Mouse (Mus musculus): Measurements from ENCODE around the gene Ndrg4. TPM values are rescaled to one million over a fixed set of nuclear protein-coding genes. Genes with fewer than 3 reads are reported as not detected.

The Ndrg4 gene
- polyA plus RNA-seq, 1 experiment from 2014 or later, result 204 TPM

- Histone ChIP-seq H3K9ac (replicated peaks) (no peak overlapping the region), H3K9me3 (no peaks in the 10 kb centered on the region), H3K4me1 (peaks cover 19% of the 10 kb centered on the region), H3K27me3 (no peaks in the 10 kb centered on the region), H3K4me3 (no peak overlapping the region), H3K4me2 (replicated peaks) (no peak overlapping the region), H3K36me3 (no peaks in the 10 kb centered on the region), H3K27ac (replicated peaks) (no peak overlapping the region)
- no peak for ATAC-seq (replicated peaks)
- 83% methylated on average over 13 of the region's 13 CpGs for WGBS
Measured at GRCm38 (mm10) chr8:95690929-95691541, 14.3 kb downstream of the Ndrg4 start.

- ATAC-seq (replicated peaks), result no peak
- Histone ChIP-seq H3K4me1 (peaks cover 19% of the 10 kb centered on the region), H3K27ac (replicated peaks) (no peak overlapping the region), H3K27me3 (peaks cover 4% of the 10 kb centered on the region; the same call in 1 of the 2 replicates), H3K36me3 (no peaks in the 10 kb centered on the region), H3K4me3 (no peak overlapping the region), H3K9me3 (no peaks in the 10 kb centered on the region), H3K9ac (replicated peaks) (no peak overlapping the region), H3K4me2 (replicated peaks) (no peak overlapping the region)
- 9% methylated on average over 6 of the region's 6 CpGs for WGBS
Measured at GRCm38 (mm10) chr8:95694631-95695030, 17.9 kb downstream of the Ndrg4 start.

- H3K27ac ChIP-seq (replicated peaks), result no peak overlapping the region
- ATAC-seq (replicated peaks), result no peak
- peaks cover 35% of the 10 kb centered on the region for H3K4me1 ChIP-seq
- H3K4me2 ChIP-seq (replicated peaks), result peak overlapping the region; percentile 30
- H3K27me3 ChIP-seq, result peaks cover 4% of the 10 kb centered on the region; the same call in 1 of the 2 replicates
- H3K36me3 ChIP-seq, result no peaks in the 10 kb centered on the region
- H3K9me3 ChIP-seq, result no peaks in the 10 kb centered on the region
- H3K4me3 ChIP-seq, result no peak overlapping the region
- 63% methylated on average over 8 of the region's 8 CpGs for WGBS
- 0 out of 2 replicates have a peak overlapping the region, but pooled peaks have one; percentile 17 for H3K9ac ChIP-seq (replicated peaks)
Measured at GRCm38 (mm10) chr8:95696661-95697060, 19.9 kb downstream of the Ndrg4 start.

- Histone ChIP-seq H3K4me2 (replicated peaks) (peak overlapping the region; percentile 30), H3K4me1 (peaks cover 39% of the 10 kb centered on the region), H3K9ac (replicated peaks) (0 out of 2 replicates have a peak overlapping the region, but pooled peaks have one; percentile 18), H3K4me3 (no peak overlapping the region), H3K9me3 (no peaks in the 10 kb centered on the region), H3K27ac (replicated peaks) (no peak overlapping the region; the same call in 1 of the 2 replicates), H3K27me3 (peaks cover 4% of the 10 kb centered on the region; the same call in 1 of the 2 replicates), H3K36me3 (no peaks in the 10 kb centered on the region)
- 1% methylated on average over 11 of the region's 11 CpGs for WGBS
- peak; percentile 69 for ATAC-seq (replicated peaks)
Measured at GRCm38 (mm10) chr8:95697128-95697527, 20.3 kb downstream of the Ndrg4 start.

GRCm38 (mm10) chr8:95698179-95698578, 21.4 kb downstream of the Ndrg4 start:
- no peak for ATAC-seq (replicated peaks)
- peaks cover 4% of the 10 kb centered on the region; the same call in 1 of the 2 replicates for H3K27me3 ChIP-seq
- no peak overlapping the region for H3K4me2 ChIP-seq (replicated peaks)
- peaks cover 44% of the 10 kb centered on the region for H3K4me1 ChIP-seq
- H3K27ac ChIP-seq (replicated peaks), result no peak overlapping the region
- no peaks in the 10 kb centered on the region for H3K9me3 ChIP-seq
- no peaks in the 10 kb centered on the region for H3K36me3 ChIP-seq
- no peak overlapping the region for H3K4me3 ChIP-seq
- no peak overlapping the region for H3K9ac ChIP-seq (replicated peaks)
- WGBS, result 34% methylated on average over 6 of the region's 6 CpGs

- H3K9ac ChIP-seq (replicated peaks), result no peak overlapping the region
- H3K9me3 ChIP-seq, result no peaks in the 10 kb centered on the region
- 31% methylated on average over 9 of the region's 9 CpGs for WGBS
- H3K4me3 ChIP-seq, result no peak overlapping the region
- H3K27ac ChIP-seq (replicated peaks), result peak overlapping the region; percentile 63
- H3K4me2 ChIP-seq (replicated peaks), result peak overlapping the region; percentile 12; the same call in 1 of the 2 replicates
- peaks cover 54% of the 10 kb centered on the region for H3K4me1 ChIP-seq
- no peaks in the 10 kb centered on the region for H3K36me3 ChIP-seq
- no peak for ATAC-seq (replicated peaks)
- H3K27me3 ChIP-seq, result peaks cover 4% of the 10 kb centered on the region; the same call in 1 of the 2 replicates
Measured at GRCm38 (mm10) chr8:95700282-95700681, 23.5 kb downstream of the Ndrg4 start.

GRCm38 (mm10) chr8:95701809-95702208, 25.0 kb downstream of the Ndrg4 start:
- H3K27ac ChIP-seq (replicated peaks), result no peak overlapping the region
- no peaks in the 10 kb centered on the region for H3K9me3 ChIP-seq
- peaks cover 51% of the 10 kb centered on the region for H3K4me1 ChIP-seq
- no peak for ATAC-seq (replicated peaks)
- peaks cover 4% of the 10 kb centered on the region; the same call in 1 of the 2 replicates for H3K27me3 ChIP-seq
- 79% methylated on average over 4 of the region's 4 CpGs for WGBS
- H3K36me3 ChIP-seq, result peaks cover 3% of the 10 kb centered on the region; the same call in 1 of the 2 replicates
- H3K4me3 ChIP-seq, result no peak overlapping the region
- H3K9ac ChIP-seq (replicated peaks), result no peak overlapping the region
- no peak overlapping the region for H3K4me2 ChIP-seq (replicated peaks)

- Histone ChIP-seq H3K4me3 (peak overlapping the region; percentile 83), H3K4me2 (replicated peaks) (peak overlapping the region; percentile 97), H3K27ac (replicated peaks) (peak overlapping the region; percentile 74), H3K9me3 (no peaks in the 10 kb centered on the region), H3K4me1 (peaks cover 46% of the 10 kb centered on the region), H3K9ac (replicated peaks) (peak overlapping the region; percentile 89), H3K36me3 (peaks cover 13% of the 10 kb centered on the region), H3K27me3 (no peaks in the 10 kb centered on the region)
- ATAC-seq (replicated peaks), result peak; percentile 95
- WGBS, result 2% methylated on average over 34 of the region's 34 CpGs
Measured at GRCm38 (mm10) chr8:95702480-95703446, 26.0 kb downstream of the Ndrg4 start.

- Histone ChIP-seq H3K4me3 (peak overlapping the region; percentile 83), H3K36me3 (peaks cover 16% of the 10 kb centered on the region), H3K27ac (replicated peaks) (peak overlapping the region; percentile 74), H3K4me2 (replicated peaks) (peak overlapping the region; percentile 97), H3K4me1 (peaks cover 46% of the 10 kb centered on the region), H3K9me3 (no peaks in the 10 kb centered on the region), H3K9ac (replicated peaks) (peak overlapping the region; percentile 89), H3K27me3 (no peaks in the 10 kb centered on the region)
- under 1% methylated on average over 15 of the region's 15 CpGs for WGBS
- peak; percentile 46 for ATAC-seq (replicated peaks)
Measured at GRCm38 (mm10) chr8:95703461-95704260, 26.9 kb downstream of the Ndrg4 start.

- H3K9me3 ChIP-seq, result no peaks in the 10 kb centered on the region
- H3K27me3 ChIP-seq, result no peaks in the 10 kb centered on the region
- ATAC-seq (replicated peaks), result no peak
- peak overlapping the region; percentile 97; the same call in 1 of the 2 replicates for H3K4me2 ChIP-seq (replicated peaks)
- peak overlapping the region; percentile 83 for H3K4me3 ChIP-seq
- peaks cover 46% of the 10 kb centered on the region for H3K4me1 ChIP-seq
- no peak overlapping the region for H3K27ac ChIP-seq (replicated peaks)
- WGBS, result 92% methylated on average over 3 of the region's 3 CpGs
- H3K36me3 ChIP-seq, result peaks cover 16% of the 10 kb centered on the region
- H3K9ac ChIP-seq (replicated peaks), result no peak overlapping the region
Measured at GRCm38 (mm10) chr8:95704538-95704937, 27.8 kb downstream of the Ndrg4 start.

GRCm38 (mm10) chr8:95709579-95709978, 32.8 kb downstream of the Ndrg4 start:
- no peak overlapping the region for H3K9ac ChIP-seq (replicated peaks)
- WGBS, result 83% methylated on average over 7 of the region's 7 CpGs
- H3K4me2 ChIP-seq (replicated peaks), result no peak overlapping the region
- H3K4me3 ChIP-seq, result no peak overlapping the region
- peaks cover 6% of the 10 kb centered on the region for H3K4me1 ChIP-seq
- H3K27me3 ChIP-seq, result no peaks in the 10 kb centered on the region
- no peak overlapping the region for H3K27ac ChIP-seq (replicated peaks)
- H3K9me3 ChIP-seq, result no peaks in the 10 kb centered on the region
- H3K36me3 ChIP-seq, result peaks cover 26% of the 10 kb centered on the region
- no peak for ATAC-seq (replicated peaks)

Data from forebrain, embryonic 15.5 days (tissue).